Mouse (Mus musculus) layer of hippocampus, adult 8-10 months (tissue): ENCODE data around the gene Tnc. TPM values are rescaled to one million over a fixed set of nuclear protein-coding genes. Genes with fewer than 3 reads are reported as not detected.
A peak's percentile ranks its signal among the peaks of the same experiment; 100 is the strongest.

ENCODE experiments used
- DNase-seq, 2 experiments: peaks; one replicate each; pipeline ENCODE4 v3.0.0; 2022; ENCODE audit warnings: low spot score in 2 of 2
- total RNA-seq, 4 experiments: library from RNA; stranded (reverse); gene quantifications; 2 replicates each; pipeline ENCODE4 v1.2.4; 2022

Gene Tnc
- 1 to 10 TPM; 2.1 to 4.3 (median 2.7) TPM for total RNA-seq

GRCm38 (mm10) chr4:64046831-64047493 lies at the start of gene Tnc:
Gene Tnc, minus strand, starts transcription at chr4:64047015.
- DNase-seq: peak; percentile 41 to 71

GRCm38 (mm10) chr4:64094221-64094620 lies 47.4 kb upstream of the Tnc start:
- DNase-seq: peak; percentile 24 to 29

GRCm38 (mm10) chr4:64092857-64093256 lies 46.0 kb upstream of the Tnc start:
- no peak for DNase-seq

GRCm38 (mm10) chr4:64089378-64089777 lies 42.6 kb upstream of the Tnc start:
- no peak for DNase-seq

GRCm38 (mm10) chr4:64087675-64088074 lies 40.9 kb upstream of the Tnc start:
- no peak for DNase-seq

- DNase-seq: no peak
Observed at GRCm38 (mm10) chr4:64085993-64086567, 39.3 kb upstream of the Tnc start.

- DNase-seq: no peak
Observed at GRCm38 (mm10) chr4:64083858-64084257, 37.0 kb upstream of the Tnc start.

GRCm38 (mm10) chr4:64078029-64078619 lies 31.3 kb upstream of the Tnc start:
- DNase-seq: no peak

- no peak for DNase-seq
Observed at GRCm38 (mm10) chr4:64076349-64077025, 29.7 kb upstream of the Tnc start.

- DNase-seq: no peak
Observed at GRCm38 (mm10) chr4:64074725-64075124, 27.9 kb upstream of the Tnc start.

- no peak for DNase-seq
Observed at GRCm38 (mm10) chr4:64067394-64067793, 20.6 kb upstream of the Tnc start.

- no peak for DNase-seq
Observed at GRCm38 (mm10) chr4:64065266-64065665, 18.5 kb upstream of the Tnc start.

- no peak for DNase-seq
Observed at GRCm38 (mm10) chr4:64058856-64059231, 12.0 kb upstream of the Tnc start.

- DNase-seq: no peak
Observed at GRCm38 (mm10) chr4:64058048-64058855, 11.4 kb upstream of the Tnc start.

- DNase-seq: no peak
Observed at GRCm38 (mm10) chr4:64048177-64048576, 1.4 kb upstream of the Tnc start.

GRCm38 (mm10) chr4:64043893-64044292 lies 2.9 kb downstream of the Tnc start:
- DNase-seq: no peak

GRCm38 (mm10) chr4:64043371-64043770 lies 3.4 kb downstream of the Tnc start:
- no peak for DNase-seq

GRCm38 (mm10) chr4:64039091-64039490 lies 7.7 kb downstream of the Tnc start:
- no peak for DNase-seq

GRCm38 (mm10) chr4:64037513-64037912 lies 9.3 kb downstream of the Tnc start:
- DNase-seq: no peak

- DNase-seq: no peak
Observed at GRCm38 (mm10) chr4:64034724-64035123, 12.1 kb downstream of the Tnc start.

GRCm38 (mm10) chr4:64033191-64033590 lies 13.6 kb downstream of the Tnc start:
- no peak for DNase-seq

GRCm38 (mm10) chr4:64029486-64029885 lies 17.3 kb downstream of the Tnc start:
- no peak for DNase-seq
